Mouse (Mus musculus): Measurements from ENCODE around the gene Lamc2.

DNA sequence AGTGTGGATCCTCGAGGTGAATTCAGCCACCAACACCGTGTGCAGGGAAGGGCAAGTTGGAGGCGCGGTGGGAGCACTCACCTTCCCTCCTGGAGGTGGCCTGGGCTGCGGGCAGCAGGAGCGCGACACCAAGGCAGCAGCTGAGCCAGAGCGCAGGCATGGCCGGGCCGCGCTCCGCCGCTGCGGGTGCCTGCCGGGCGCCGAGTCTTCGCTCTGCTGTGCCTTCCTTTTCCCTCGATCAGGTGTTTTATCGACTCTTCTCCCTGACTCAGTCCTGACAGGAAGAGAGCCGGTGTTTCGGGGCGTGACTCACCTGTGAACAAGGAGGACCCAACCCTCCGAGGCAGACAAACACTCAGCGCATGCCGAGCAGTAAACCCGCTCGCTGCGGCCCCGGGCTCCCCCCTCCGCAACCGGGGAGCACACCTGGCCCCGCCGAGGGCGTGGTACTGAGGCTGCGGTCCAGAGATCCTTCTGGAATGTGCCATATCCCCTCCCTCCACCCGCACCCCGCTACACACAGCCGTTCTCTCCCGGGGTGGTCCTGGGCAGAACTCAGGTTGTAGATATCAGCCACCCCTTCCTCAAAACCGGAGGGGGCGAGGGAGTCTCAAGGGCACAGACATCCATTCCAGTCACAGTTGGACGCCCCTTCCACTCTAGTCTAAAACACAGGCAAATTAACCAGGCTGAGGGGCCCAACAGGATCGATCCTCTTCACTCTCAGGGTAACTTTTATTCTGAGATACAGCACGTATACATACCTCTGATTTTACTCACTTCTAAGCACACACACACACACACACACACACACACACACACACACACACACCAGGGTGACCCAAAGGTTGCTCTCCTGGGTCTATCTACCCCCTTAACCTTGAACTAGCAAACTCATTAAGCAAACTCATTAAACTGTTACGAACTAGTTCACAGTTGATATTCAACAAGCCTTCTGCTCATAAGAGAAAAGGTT is at the start of gene Lamc2:
- TF ChIP-seq CTCF (IDR thresholded peaks at IDR 0.05; ENCODE audit: low read depth) (no peak), EP300 (IDR thresholded peaks at IDR 0.05; ENCODE audit: low read depth) (no peak)
